Mouse (Mus musculus): ENCODE results near the gene Tbx2. TPM values are rescaled to one million over a fixed set of nuclear protein-coding genes. Genes with fewer than 3 reads are reported as not detected.

The Tbx2 gene
- polyA plus RNA-seq, 1 experiment from 2014 or later: 20.5 TPM

DNA sequence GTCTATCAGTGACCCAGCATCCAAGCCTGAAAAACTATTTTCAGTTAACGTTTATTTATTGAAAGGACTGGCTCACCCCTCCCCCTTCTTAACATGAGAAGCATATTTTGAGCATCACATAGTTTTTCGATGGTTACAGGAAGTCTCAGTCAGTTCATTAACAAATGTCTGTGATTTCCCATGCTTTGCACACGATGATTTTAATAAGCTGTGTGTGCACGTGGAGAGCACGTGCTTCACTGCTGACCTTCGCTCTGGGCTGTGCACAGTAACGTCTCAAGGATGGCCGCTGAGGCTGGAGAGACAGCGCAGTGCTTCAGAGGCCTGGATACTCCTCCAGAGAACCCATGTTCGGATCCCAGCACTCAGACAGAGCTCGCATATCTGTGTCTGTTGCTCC is 25.0 kb upstream of the Tbx2 start:
- Histone ChIP-seq H3K4me1 (no peaks in the 10 kb centered on the region), H3K4me2 (replicated peaks) (no peak overlapping the region), H3K27me3 (peaks cover 7% of the 10 kb centered on the region; the same call in 1 of the 2 replicates), H3K27ac (no peak overlapping the region), H3K9me3 (no peaks in the 10 kb centered on the region), H3K9ac (no peak overlapping the region), H3K36me3 (0 out of 2 replicates have a peak, but pooled peaks cover 4% of the 10 kb centered on the region), H3K4me3 (no peak overlapping the region)
- 79% methylated on average over 11 of the region's 11 CpGs for WGBS
- ATAC-seq (ENCODE audit: insufficient number of reproducible peaks, insufficient read depth, low FRiP score, low TSS enrichment): no peak

DNA sequence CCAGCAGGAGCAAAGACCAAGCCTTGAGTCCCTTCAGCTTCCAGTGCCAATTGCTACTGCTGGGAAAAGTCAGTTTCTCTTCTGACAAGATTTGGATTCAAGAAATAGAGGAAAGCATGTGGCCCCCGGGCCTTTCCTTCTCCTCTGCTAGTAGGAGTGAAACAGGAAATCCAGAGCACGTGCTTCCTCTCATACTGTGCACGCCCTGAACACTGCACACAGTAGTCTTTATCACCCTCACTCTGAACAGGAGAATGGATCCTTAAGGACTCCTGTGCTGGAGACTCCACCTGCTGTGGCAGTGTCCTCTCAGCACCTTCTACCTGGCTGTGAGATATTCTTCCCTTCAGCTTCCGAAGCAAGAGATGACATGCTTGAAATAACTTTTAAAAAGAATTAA is 21.1 kb upstream of the Tbx2 start:
- 61% methylated on average over 4 of the region's 4 CpGs for WGBS
- H3K27me3 ChIP-seq: peaks cover 7% of the 10 kb centered on the region; the same call in 1 of the 2 replicates
- no peak overlapping the region for H3K27ac ChIP-seq
- no peak overlapping the region for H3K4me2 ChIP-seq (replicated peaks)
- H3K9ac ChIP-seq: no peak overlapping the region
- H3K9me3 ChIP-seq: no peaks in the 10 kb centered on the region
- ATAC-seq (ENCODE audit: insufficient number of reproducible peaks, insufficient read depth, low FRiP score, low TSS enrichment): no peak
- H3K4me1 ChIP-seq: peaks cover 23% of the 10 kb centered on the region
- no peak overlapping the region for H3K4me3 ChIP-seq
- no peaks in the 10 kb centered on the region for H3K36me3 ChIP-seq

DNA sequence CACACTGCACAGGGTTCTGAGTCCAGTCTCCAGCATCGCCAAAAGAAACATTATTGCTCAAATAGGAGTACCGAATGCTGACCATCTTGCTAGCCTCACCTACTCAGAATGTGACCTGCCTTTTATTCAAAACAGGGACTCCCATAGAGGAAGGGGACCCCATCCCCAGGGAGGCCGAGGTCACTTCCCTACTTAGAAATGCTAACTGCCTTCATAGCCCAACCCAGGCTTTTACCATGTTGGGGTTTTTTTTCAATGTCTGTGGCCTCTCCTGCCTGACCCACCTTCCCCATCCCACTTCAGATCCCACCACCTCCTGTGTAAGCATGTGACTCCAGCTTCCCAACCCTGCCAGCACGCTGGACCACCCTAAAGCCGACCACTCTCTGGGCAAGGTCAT is 20.7 kb upstream of the Tbx2 start:
- Histone ChIP-seq H3K9me3 (no peaks in the 10 kb centered on the region), H3K4me1 (peaks cover 28% of the 10 kb centered on the region), H3K27me3 (peaks cover 7% of the 10 kb centered on the region; the same call in 1 of the 2 replicates), H3K4me2 (replicated peaks) (no peak overlapping the region), H3K9ac (no peak overlapping the region), H3K36me3 (no peaks in the 10 kb centered on the region), H3K27ac (no peak overlapping the region), H3K4me3 (no peak overlapping the region)
- WGBS: 90% methylated on average over 5 of the region's 5 CpGs
- ATAC-seq (ENCODE audit: insufficient number of reproducible peaks, insufficient read depth, low FRiP score, low TSS enrichment): no peak

- H3K4me1 ChIP-seq: peaks cover 31% of the 10 kb centered on the region
- 88% methylated on average over 12 of the region's 12 CpGs for WGBS
- H3K4me2 ChIP-seq (replicated peaks): no peak overlapping the region
- no peak overlapping the region for H3K4me3 ChIP-seq
- peaks cover 9% of the 10 kb centered on the region; the same call in 1 of the 2 replicates for H3K27me3 ChIP-seq
- no peaks in the 10 kb centered on the region for H3K36me3 ChIP-seq
- ATAC-seq (ENCODE audit: insufficient number of reproducible peaks, insufficient read depth, low FRiP score, low TSS enrichment): no peak
- no peak overlapping the region for H3K9ac ChIP-seq
- H3K27ac ChIP-seq: no peak overlapping the region
- H3K9me3 ChIP-seq: no peaks in the 10 kb centered on the region
These were observed 20.0 kb upstream of the Tbx2 start for GRCm38 (mm10) chr11:85812201-85812966.

DNA sequence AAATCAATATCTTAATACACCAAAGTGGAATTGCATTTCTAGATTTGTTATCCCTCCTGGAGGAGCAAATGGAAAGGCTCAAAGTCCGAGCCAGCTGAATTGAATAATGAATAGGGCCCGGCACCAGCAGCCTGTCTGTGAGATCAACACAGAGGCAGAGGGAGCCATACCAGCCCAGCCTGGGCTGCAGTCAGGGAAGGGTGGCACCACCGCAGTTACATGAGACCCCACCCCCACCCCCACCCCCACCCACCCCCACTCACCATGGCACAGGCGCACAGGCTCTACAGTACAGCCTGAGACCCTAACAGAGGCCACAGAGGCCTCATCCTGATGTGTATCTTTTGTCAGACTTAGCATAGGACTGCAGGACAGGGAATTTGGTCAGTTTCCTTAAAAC is 17.7 kb upstream of the Tbx2 start:
- Histone ChIP-seq H3K36me3 (no peaks in the 10 kb centered on the region), H3K4me1 (peaks cover 37% of the 10 kb centered on the region), H3K4me3 (no peak overlapping the region), H3K27ac (no peak overlapping the region), H3K4me2 (replicated peaks) (no peak overlapping the region), H3K27me3 (peaks cover 13% of the 10 kb centered on the region), H3K9ac (no peak overlapping the region), H3K9me3 (no peaks in the 10 kb centered on the region)
- WGBS: 29% methylated on average over 4 of the region's 4 CpGs
- no peak for ATAC-seq (ENCODE audit: insufficient number of reproducible peaks, insufficient read depth, low FRiP score, low TSS enrichment)

DNA sequence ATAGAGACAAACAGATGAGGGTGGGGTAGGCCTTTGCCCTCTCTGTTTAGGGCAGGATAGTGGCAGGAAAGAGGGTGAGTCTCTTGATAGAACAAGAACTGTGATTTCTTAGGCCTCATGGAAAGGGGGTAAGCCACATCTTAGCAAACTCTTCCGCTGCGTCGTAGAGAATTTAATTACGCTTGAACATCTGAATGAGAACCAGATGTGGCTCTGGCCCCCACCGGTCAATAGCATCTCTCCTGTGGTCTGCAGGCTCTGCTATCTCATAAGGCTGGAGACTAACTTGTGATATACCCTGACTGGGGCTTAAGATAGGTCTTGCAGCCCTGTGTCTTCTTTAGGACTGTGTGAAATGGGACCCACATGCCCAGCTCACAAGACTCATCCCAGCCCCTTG is 15.9 kb upstream of the Tbx2 start:
- Histone ChIP-seq H3K36me3 (no peaks in the 10 kb centered on the region), H3K4me3 (no peak overlapping the region), H3K9ac (no peak overlapping the region), H3K4me1 (peaks cover 44% of the 10 kb centered on the region), H3K27ac (peak overlapping the region; percentile 31; the same call in 1 of the 2 replicates), H3K9me3 (no peaks in the 10 kb centered on the region), H3K27me3 (peaks cover 6% of the 10 kb centered on the region), H3K4me2 (replicated peaks) (no peak overlapping the region)
- ATAC-seq (ENCODE audit: insufficient number of reproducible peaks, insufficient read depth, low FRiP score, low TSS enrichment): no peak
- WGBS: 25% methylated on average over 5 of the region's 5 CpGs

DNA sequence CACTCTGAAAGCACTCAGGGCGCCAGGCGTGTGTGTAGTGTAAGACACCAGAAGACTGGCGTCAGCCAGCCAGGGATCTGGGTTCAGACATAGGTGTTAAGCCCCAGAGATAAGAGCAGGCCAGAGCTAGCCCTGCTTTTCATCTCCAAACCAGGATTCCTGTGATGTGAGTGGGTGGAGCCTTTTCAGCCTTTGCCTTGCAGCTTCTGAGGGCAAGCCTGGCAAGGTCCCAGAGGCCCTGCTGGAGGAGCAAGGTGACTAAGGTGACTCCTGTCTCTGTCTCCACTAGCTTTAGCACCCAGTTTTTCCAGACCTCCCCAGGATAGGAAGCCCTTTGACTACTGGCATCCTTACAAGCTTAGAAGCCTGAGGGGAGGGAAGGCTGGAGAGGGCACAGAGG is 13.9 kb upstream of the Tbx2 start:
- peaks cover 6% of the 10 kb centered on the region for H3K27me3 ChIP-seq
- ATAC-seq (ENCODE audit: insufficient number of reproducible peaks, insufficient read depth, low FRiP score, low TSS enrichment): no peak
- no peak overlapping the region for H3K27ac ChIP-seq
- H3K9ac ChIP-seq: no peak overlapping the region
- H3K9me3 ChIP-seq: no peaks in the 10 kb centered on the region
- H3K4me2 ChIP-seq (replicated peaks): no peak overlapping the region
- WGBS: 71% methylated on average over 3 of the region's 3 CpGs
- peaks cover 53% of the 10 kb centered on the region for H3K4me1 ChIP-seq
- H3K36me3 ChIP-seq: no peaks in the 10 kb centered on the region
- H3K4me3 ChIP-seq: no peak overlapping the region

- no peak overlapping the region for H3K9ac ChIP-seq
- no peak for ATAC-seq (ENCODE audit: insufficient number of reproducible peaks, insufficient read depth, low FRiP score, low TSS enrichment)
- H3K27ac ChIP-seq: no peak overlapping the region
- H3K4me1 ChIP-seq: peaks cover 43% of the 10 kb centered on the region
- 78% methylated on average over 3 of the region's 3 CpGs for WGBS
- H3K9me3 ChIP-seq: no peaks in the 10 kb centered on the region
- H3K27me3 ChIP-seq: peaks cover 17% of the 10 kb centered on the region
- no peaks in the 10 kb centered on the region for H3K36me3 ChIP-seq
- H3K4me2 ChIP-seq (replicated peaks): no peak overlapping the region
- H3K4me3 ChIP-seq: no peak overlapping the region
These were observed 11.4 kb upstream of the Tbx2 start for GRCm38 (mm10) chr11:85820959-85821358.

GRCm38 (mm10) chr11:85821659-85822058 is 10.7 kb upstream of the Tbx2 start:
- no peaks in the 10 kb centered on the region for H3K9me3 ChIP-seq
- H3K4me1 ChIP-seq: peaks cover 37% of the 10 kb centered on the region
- H3K36me3 ChIP-seq: no peaks in the 10 kb centered on the region
- no peak overlapping the region for H3K9ac ChIP-seq
- WGBS: 77% methylated on average over 9 of the region's 9 CpGs
- H3K4me3 ChIP-seq: no peak overlapping the region
- H3K27me3 ChIP-seq: peaks cover 23% of the 10 kb centered on the region
- no peak overlapping the region for H3K27ac ChIP-seq
- H3K4me2 ChIP-seq (replicated peaks): no peak overlapping the region
- no peak for ATAC-seq (ENCODE audit: insufficient number of reproducible peaks, insufficient read depth, low FRiP score, low TSS enrichment)

- Histone ChIP-seq H3K9ac (no peak overlapping the region), H3K4me3 (no peak overlapping the region), H3K36me3 (no peaks in the 10 kb centered on the region), H3K9me3 (no peaks in the 10 kb centered on the region), H3K27me3 (peaks cover 36% of the 10 kb centered on the region), H3K4me2 (replicated peaks) (no peak overlapping the region), H3K4me1 (peaks cover 48% of the 10 kb centered on the region), H3K27ac (no peak overlapping the region)
- WGBS: 12% methylated on average over 6 of the region's 6 CpGs
- no peak for ATAC-seq (ENCODE audit: insufficient number of reproducible peaks, insufficient read depth, low FRiP score, low TSS enrichment)
These were observed 9.2 kb upstream of the Tbx2 start for GRCm38 (mm10) chr11:85823181-85823580.

GRCm38 (mm10) chr11:85823794-85824193 is 8.6 kb upstream of the Tbx2 start:
- H3K27ac ChIP-seq: no peak overlapping the region
- WGBS: 47% methylated on average over 4 of the region's 4 CpGs
- H3K27me3 ChIP-seq: peaks cover 41% of the 10 kb centered on the region

DNA sequence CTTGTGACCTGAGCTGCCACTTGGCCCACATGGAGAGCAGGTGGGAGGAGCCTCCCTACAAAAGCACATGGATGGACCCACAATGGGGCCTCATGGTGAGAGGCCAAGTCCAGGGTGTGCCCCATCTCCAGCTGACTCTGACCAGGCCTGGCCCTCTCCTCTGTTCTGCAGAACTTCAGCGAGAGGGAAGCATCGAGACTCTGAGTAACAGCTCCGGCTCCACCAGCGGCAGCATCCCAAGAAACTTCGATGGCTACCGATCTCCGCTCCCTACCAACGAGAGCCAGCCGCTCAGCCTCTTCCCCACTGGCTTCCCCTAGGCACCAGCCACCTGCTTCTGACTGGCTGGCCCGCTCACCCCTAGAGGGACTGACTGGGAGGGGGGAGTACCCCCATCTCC is 7.3 kb upstream of the Tbx2 start:
- Histone ChIP-seq H3K27me3 (peaks cover 49% of the 10 kb centered on the region), H3K9me3 (no peaks in the 10 kb centered on the region), H3K27ac (no peak overlapping the region), H3K4me2 (replicated peaks) (no peak overlapping the region), H3K4me1 (peaks cover 56% of the 10 kb centered on the region), H3K4me3 (no peak overlapping the region), H3K9ac (no peak overlapping the region), H3K36me3 (no peaks in the 10 kb centered on the region)
- no peak for ATAC-seq (ENCODE audit: insufficient number of reproducible peaks, insufficient read depth, low FRiP score, low TSS enrichment)
- WGBS: 71% methylated on average over 10 of the region's 10 CpGs

More at GRCm38 (mm10) chr11:85823794-85824193, 8.6 kb upstream of the Tbx2 start:
- ATAC-seq (ENCODE audit: insufficient number of reproducible peaks, insufficient read depth, low FRiP score, low TSS enrichment): no peak
- Histone ChIP-seq H3K4me2 (replicated peaks) (no peak overlapping the region), H3K36me3 (no peaks in the 10 kb centered on the region), H3K9me3 (no peaks in the 10 kb centered on the region), H3K4me1 (peaks cover 52% of the 10 kb centered on the region), H3K4me3 (no peak overlapping the region), H3K9ac (no peak overlapping the region)

Data from embryonic facial prominence, embryonic 12.5 days (tissue).